Mouse (Mus musculus) MEL (cell line): ENCODE results near the gene Krit1. TPM values are rescaled to one million over a fixed set of nuclear protein-coding genes. Genes with fewer than 3 reads are reported as not detected.
"Not testable (repeated sequence)": the region's sequence is repeated elsewhere in the genome, so short reads cannot be mapped to it uniquely, and the experiment has no call there.

Source experiments
- DNase-seq: peaks from one replicate; pipeline ENCODE4 v3.0.0; 2011; ENCODE audit warnings: low read depth, low spot score
- H3K27ac ChIP-seq: 2 replicates; pipeline ENCODE4 v1.5.1; 2012; ENCODE audit warnings: low read depth, mild to moderate bottlenecking, control low read depth, low read length, moderate library complexity; ENCODE audit not compliant: control insufficient read depth
- H3K27me3 ChIP-seq, 2 experiments: fragments of 150-350 bp in 1 of 2; sonication (generic) in 1 of 2; 2 replicates each; pipeline ENCODE4 v1.6.1; 2012; ENCODE audit warnings: low read length in 2 of 2, mild to moderate bottlenecking in 2 of 2, improper control_type of control experiment in 1 of 2, moderate library complexity in 1 of 2; ENCODE audit not compliant: insufficient read depth in 2 of 2, control insufficient read depth in 1 of 2
- H3K36me3 ChIP-seq, 2 experiments: 2 replicates each; pipeline ENCODE4 v1.6.1; 2012 to 2014; ENCODE audit warnings: low read length in 2 of 2, improper control_type of control experiment in 1 of 2, inconsistent platforms in 1 of 2, mild to moderate bottlenecking in 1 of 2; ENCODE audit not compliant: insufficient read depth in 2 of 2, control insufficient read depth in 1 of 2
- H3K4me1 ChIP-seq, 2 experiments: fragments of 150-350 bp in 1 of 2; sonication (generic) in 1 of 2; 2 replicates each; pipeline ENCODE4 v1.6.1; 2012; ENCODE audit warnings: low read length in 2 of 2, improper control_type of control experiment in 1 of 2, mild to moderate bottlenecking in 1 of 2; ENCODE audit not compliant: insufficient read depth in 2 of 2, control insufficient read depth in 1 of 2
- H3K4me3 ChIP-seq, 2 experiments: fragments of 150-350 bp in 1 of 2; sonication (generic) in 1 of 2; 2 replicates each; pipeline ENCODE4 v1.5.1; 2012; ENCODE audit warnings: low read depth in 2 of 2, low read length in 2 of 2, mild to moderate bottlenecking in 2 of 2, moderate library complexity in 2 of 2, control low read depth in 1 of 2, improper control_type of control experiment in 1 of 2; ENCODE audit not compliant: control insufficient read depth in 1 of 2, insufficient read depth in 1 of 2
- H3K79me2 ChIP-seq: 2 replicates; pipeline ENCODE4 v1.6.1; 2012; ENCODE audit warnings: mild to moderate bottlenecking, low read length, moderate library complexity; ENCODE audit not compliant: control insufficient read depth, poor library complexity, insufficient read depth
- H3K9ac ChIP-seq: 2 replicates; pipeline ENCODE4 v1.6.1; 2012; ENCODE audit warnings: low read depth, mild to moderate bottlenecking, control low read depth, low read length, moderate library complexity; ENCODE audit not compliant: control insufficient read depth, poor library complexity, severe bottlenecking
- H3K9me3 ChIP-seq: fragments of 150-350 bp; sonication (generic); replicated peaks from 2 replicates; pipeline ENCODE4 v1.6.1; 2012; ENCODE audit warnings: mild to moderate bottlenecking, low read length, improper control_type of control experiment, moderate library complexity; ENCODE audit not compliant: insufficient read depth
- CTCF ChIP-seq, 3 experiments: IDR thresholded peaks in 2 of 3; conservative IDR thresholded peaks in 1 of 3; 2 replicates each; pipeline ENCODE4 v1.5.1; 2011 to 2012; ENCODE audit warnings: low read length in 3 of 3, low read depth in 2 of 3, mild to moderate bottlenecking in 2 of 3, improper control_type of control experiment in 1 of 3, inconsistent platforms in 1 of 3, mixed read lengths in 1 of 3, moderate library complexity in 1 of 3; ENCODE audit not compliant: control insufficient read depth in 1 of 3, insufficient read depth in 1 of 3, poor library complexity in 1 of 3, severe bottlenecking in 1 of 3
- SIN3A ChIP-seq: IDR thresholded peaks from 2 replicates; pipeline ENCODE4 v1.6.1; 2012; ENCODE audit warnings: low read length, improper control_type of control experiment, inconsistent platforms
- SMC3 ChIP-seq: IDR thresholded peaks from 2 replicates; pipeline ENCODE4 v1.6.1; 2011; ENCODE audit warnings: low read depth, low read length, improper control_type of control experiment
- ZC3H11A ChIP-seq: IDR thresholded peaks from 2 replicates; pipeline ENCODE4 v1.6.1; 2012; ENCODE audit warnings: low read depth, mild to moderate bottlenecking, inconsistent platforms, low read length, improper control_type of control experiment
- polyA plus RNA-seq, 2 experiments: library from polyadenylated mRNA; stranded (reverse) in 1 of 2; unstranded in 1 of 2; fragments of >175 nt in 1 of 2; fragments of >200 nt in 1 of 2; gene quantifications; 2 replicates each; pipeline versions ENCODE4 v1.2.1 to v1.2.4; 2012; ENCODE audit warnings: low replicate concordance in 2 of 2, low read depth in 1 of 2; ENCODE audit not compliant: insufficient read length in 2 of 2, insufficient read depth in 1 of 2, missing spikeins in 1 of 2
- total RNA-seq: library from RNA; depleted of rRNA; stranded (reverse); fragments of 300-350 nt; gene quantifications from 2 replicates; pipeline ENCODE4 v1.2.3, GENCODE M21; 2012; rRNA removed

Gene Krit1
- total and polyA plus RNA-seq, 3 experiments = 25.6 to 125 (median 28.0) TPM

DNA sequence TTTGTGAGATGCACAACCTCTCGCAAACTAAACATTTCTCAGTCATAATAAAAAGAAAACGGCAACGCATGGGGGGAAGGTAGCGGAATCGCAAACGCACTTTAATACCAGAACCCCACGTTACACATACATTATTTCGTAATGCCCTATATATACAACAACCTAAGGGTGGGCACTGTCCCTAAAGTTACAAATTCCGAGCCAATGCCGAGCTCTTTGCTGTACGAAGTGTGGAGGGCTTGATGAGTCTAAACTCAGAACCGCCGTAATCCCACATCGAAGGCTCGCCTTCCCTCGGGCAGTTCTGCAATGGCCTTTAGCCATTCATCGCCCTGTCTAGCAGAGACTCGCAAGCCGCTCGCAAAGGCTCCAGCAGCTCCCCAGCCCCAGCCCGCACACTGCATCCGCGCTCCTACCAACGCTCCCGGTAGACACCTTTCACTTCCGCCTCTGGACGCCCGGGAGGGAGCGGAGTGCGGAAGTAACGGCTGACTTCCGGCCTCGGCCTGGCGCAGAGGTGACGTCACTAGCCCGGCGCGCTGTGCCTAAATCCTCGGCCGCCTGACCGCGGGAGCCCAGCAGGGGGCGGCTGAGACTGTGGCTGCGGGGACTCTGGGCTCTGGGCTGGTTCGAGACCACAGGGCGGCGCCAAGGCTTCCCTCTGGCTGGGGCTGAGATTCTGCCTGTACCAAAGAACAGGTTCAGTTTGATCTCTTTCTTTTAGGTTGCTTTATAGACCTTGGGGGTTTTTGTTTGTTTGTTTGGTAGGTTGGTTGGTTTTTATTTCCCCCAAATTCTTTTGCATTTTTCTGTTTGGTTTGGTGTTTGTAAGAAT is 90.7 kb downstream of the Krit1 start, which contains the start of gene Mterf1a:
Mterf1a (minus strand) TSS at position 475 of the 835 bp plus-strand sequence.
- H3K4me1 ChIP-seq, H3K9me3 ChIP-seq, H3K36me3 ChIP-seq, H3K79me2 ChIP-seq, H3K27me3 ChIP-seq: not testable (repeated sequence)
- peak within 1 kb of the TSS; percentile 25 for H3K27ac ChIP-seq
- DNase-seq = peak; percentile 65
- H3K9ac ChIP-seq = peak within 1 kb of the TSS; percentile 69
- peak within 1 kb of the TSS; percentile 82 to 86 for H3K4me3 ChIP-seq
- TF ChIP-seq SMC3 (0 out of 2 replicates have a peak, but pooled peaks have one; percentile 13), ZC3H11A (0 out of 2 replicates have a peak, but pooled peaks have one; percentile 32), SIN3A (0 out of 2 replicates have a peak, but pooled peaks have one; percentile 9), CTCF (IDR thresholded peaks at IDR 0.05 in 2 of 3, conservative IDR thresholded peaks at IDR 0.05 in 1 of 3; ENCODE audit: control insufficient read depth in 1 of 3, insufficient read depth in 1 of 3, low read depth in 2 of 3, low read length in 3 of 3, poor library complexity in 1 of 3, severe bottlenecking in 1 of 3) (peak in 1 of 3 experiments; percentile 23; a peak in 2 of 6 replicates)

DNA sequence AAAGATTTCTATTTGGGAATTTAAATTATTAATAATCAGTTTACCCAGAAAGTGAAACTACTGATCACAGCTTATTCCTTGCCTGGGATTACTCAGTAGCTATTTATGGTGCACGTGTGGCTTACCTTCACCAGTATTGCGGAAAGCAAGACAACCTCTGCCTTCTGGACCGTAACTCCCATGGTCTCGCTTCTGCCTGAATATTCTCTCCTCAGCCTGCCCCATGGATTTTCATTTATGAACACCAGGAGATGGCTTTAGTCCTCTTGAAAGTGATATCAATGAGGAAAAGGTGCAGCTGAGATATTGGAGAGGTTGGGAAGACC is 91.3 kb downstream of the Krit1 start:
- H3K27ac ChIP-seq, H3K4me1 ChIP-seq, H3K79me2 ChIP-seq, H3K27me3 ChIP-seq, H3K9me3 ChIP-seq, DNase-seq, H3K36me3 ChIP-seq, H3K9ac ChIP-seq: not testable (repeated sequence)
- H3K4me3 ChIP-seq = peak overlapping the region in 1 of 2 experiments; percentile 59; a peak in 3 of 4 replicates

Other genes starting within 250 kb of the Krit1 start
- 1.6 and 1.9 TPM in 2 replicates for gene 1700109H08Rik, start 231.6 kb upstream of the Krit1 start, total RNA-seq
- gene 1700109H08Rik, start 231.6 kb upstream of the Krit1 start, polyA plus RNA-seq = 1 to 10 TPM in 1 of 2 experiments, not detected in 1; 4.2 TPM
- 5.2 and 6.3 TPM in 2 replicates for gene Pex1, start 207.1 kb upstream of the Krit1 start, total RNA-seq
- 10 to 100 TPM in 1 of 2 experiments, not detected in 1; 19.4 TPM for gene Pex1, start 207.1 kb upstream of the Krit1 start, polyA plus RNA-seq
- gene Rbm48, start 206.6 kb upstream of the Krit1 start, total RNA-seq = 12.0 and 12.7 TPM in 2 replicates
- gene Rbm48, start 206.6 kb upstream of the Krit1 start, polyA plus RNA-seq = 10 to 100 TPM in 1 of 2 experiments, not detected in 1; 12.9 TPM
- 0.16 TPM in 1 of 2 replicates, not detected in the other for gene Tmbim7, start 152.0 kb upstream of the Krit1 start, total RNA-seq
- under 1 TPM in 1 of 2 experiments, not detected in 1; 0.06 TPM for gene Tmbim7, start 152.0 kb upstream of the Krit1 start, polyA plus RNA-seq
- gene Gatad1, start 146.0 kb upstream of the Krit1 start, total RNA-seq = 103 and 119 TPM in 2 replicates
- gene Gatad1, start 146.0 kb upstream of the Krit1 start, polyA plus RNA-seq = 100 to 1,000 TPM; 186 to 564 TPM
- gene Ankib1, start 259 bp upstream of the Krit1 start, total RNA-seq = 16.5 and 19.5 TPM in 2 replicates
- 10 to 100 TPM in 1 of 2 experiments, not detected in 1; 14.5 TPM for gene Ankib1, start 259 bp upstream of the Krit1 start, polyA plus RNA-seq
- 0.04 TPM in 1 of 2 replicates, not detected in the other for gene Lrrd1, start 42.0 kb downstream of the Krit1 start, total RNA-seq
- under 1 TPM in 1 of 2 experiments, not detected in 1; 0.11 TPM for gene Lrrd1, start 42.0 kb downstream of the Krit1 start, polyA plus RNA-seq
- gene Mterf1a, start 90.7 kb downstream of the Krit1 start, total RNA-seq = 5.4 and 5.5 TPM in 2 replicates
- 1 to 10 TPM in 1 of 2 experiments, not detected in 1; 4.2 TPM for gene Mterf1a, start 90.7 kb downstream of the Krit1 start, polyA plus RNA-seq
- 15.9 and 16.0 TPM in 2 replicates for gene Akap9, start 124.9 kb downstream of the Krit1 start, total RNA-seq
- gene Akap9, start 124.9 kb downstream of the Krit1 start, polyA plus RNA-seq = 10 to 100 TPM; 17.3 to 29.3 TPM